Mouse (Mus musculus) heart, postnatal 0 days (tissue): ENCODE data around the gene Memo1.

Experiments
- CTCF ChIP-seq: IDR thresholded peaks from 2 replicates; pipeline ENCODE4 v1.5.1; 2016; ENCODE audit warnings: antibody characterized with exemption, control low read depth, low read depth
- EP300 ChIP-seq: IDR thresholded peaks from 2 replicates; pipeline ENCODE4 v1.6.1; 2016; ENCODE audit warnings: antibody characterized with exemption, low read depth

DNA sequence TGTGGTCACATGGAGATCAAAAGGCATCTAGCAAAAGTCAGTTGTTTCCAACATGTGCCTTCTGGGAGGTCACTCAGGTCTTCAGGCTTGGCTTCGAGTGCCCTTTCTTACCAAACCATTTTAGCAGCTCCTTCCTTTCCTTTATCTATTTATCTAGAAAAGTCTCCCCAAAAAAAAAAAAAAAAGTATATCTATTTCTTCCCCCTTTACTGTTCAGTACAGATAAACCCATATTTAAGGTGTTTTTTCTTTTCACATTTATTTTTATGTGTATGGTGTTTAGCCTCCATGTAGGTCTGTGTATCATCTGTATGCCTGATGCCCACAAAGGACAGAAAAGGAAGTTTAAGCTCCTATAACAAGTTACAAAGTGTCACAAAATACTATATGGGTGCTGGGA lies 110.6 kb downstream of the Memo1 start:
- no peak for TF ChIP-seq CTCF
- TF ChIP-seq EP300, result no peak
